Mouse (Mus musculus) lung, embryonic 15.5 days (tissue): ENCODE measurements around the gene Rxra. TPM values are rescaled to one million over a fixed set of nuclear protein-coding genes. Genes with fewer than 3 reads are reported as not detected.

ENCODE experiments used
- ATAC-seq: fragments of 200-750 bp; cut with Nextera tagmentation; 2 replicates; pipeline ENCODE4 v1.8.0; 2017; ENCODE audit warnings: moderate number of reproducible peaks, borderline replicate concordance; ENCODE audit not compliant: low FRiP score, low TSS enrichment; ENCODE audit errors: extremely low read depth
- H3K27ac ChIP-seq: fragments of 300-500 bp; sonication (generic); 2 replicates; pipeline ENCODE4 v1.5.1; 2015; ENCODE audit warnings: moderate library complexity, mild to moderate bottlenecking, inconsistent platforms
- H3K27me3 ChIP-seq: fragments of 300-500 bp; sonication (generic); 2 replicates; pipeline ENCODE4 v1.6.1; 2015; ENCODE audit warnings: inconsistent platforms
- H3K36me3 ChIP-seq: fragments of 300-500 bp; sonication (generic); 2 replicates; pipeline ENCODE4 v1.6.1; 2015; ENCODE audit warnings: inconsistent platforms
- H3K4me1 ChIP-seq: fragments of 300-500 bp; sonication (generic); 2 replicates; pipeline ENCODE4 v1.6.1; 2015; ENCODE audit warnings: inconsistent platforms
- H3K4me2 ChIP-seq: fragments of 300-500 bp; sonication (generic); 2 replicates; pipeline ENCODE4 v1.6.1; 2015; ENCODE audit warnings: inconsistent platforms, mild to moderate bottlenecking, moderate library complexity
- H3K4me3 ChIP-seq: fragments of 300-500 bp; sonication (generic); 2 replicates; pipeline ENCODE4 v1.5.1; 2015; ENCODE audit warnings: mild to moderate bottlenecking, inconsistent platforms
- H3K9ac ChIP-seq: fragments of 300-500 bp; sonication (generic); 2 replicates; pipeline ENCODE4 v1.6.1; 2015; ENCODE audit warnings: inconsistent platforms
- H3K9me3 ChIP-seq: fragments of 300-500 bp; sonication (generic); 2 replicates; pipeline ENCODE4 v1.6.1; 2016; ENCODE audit warnings: inconsistent platforms
- WGBS: fragments of 180-500 bp; shearing (Covaris S2); methylation state at CpG from one replicate; pipeline ENCODE4 v1.1.7; 2015; 5-methylcytosine and 5-hydroxymethylcytosine counted together
- polyA plus RNA-seq: library from polyadenylated mRNA; unstranded; fragments of >200 nt; fragmentation: Nextera tagmentation; extraction: Ambion mirVana; gene quantifications from 2 replicates; pipeline ENCODE4 v1.2.1, GENCODE M21; 2015

The Rxra gene
- polyA plus RNA-seq, 1 experiment from 2014 or later = 13.5 TPM

DNA sequence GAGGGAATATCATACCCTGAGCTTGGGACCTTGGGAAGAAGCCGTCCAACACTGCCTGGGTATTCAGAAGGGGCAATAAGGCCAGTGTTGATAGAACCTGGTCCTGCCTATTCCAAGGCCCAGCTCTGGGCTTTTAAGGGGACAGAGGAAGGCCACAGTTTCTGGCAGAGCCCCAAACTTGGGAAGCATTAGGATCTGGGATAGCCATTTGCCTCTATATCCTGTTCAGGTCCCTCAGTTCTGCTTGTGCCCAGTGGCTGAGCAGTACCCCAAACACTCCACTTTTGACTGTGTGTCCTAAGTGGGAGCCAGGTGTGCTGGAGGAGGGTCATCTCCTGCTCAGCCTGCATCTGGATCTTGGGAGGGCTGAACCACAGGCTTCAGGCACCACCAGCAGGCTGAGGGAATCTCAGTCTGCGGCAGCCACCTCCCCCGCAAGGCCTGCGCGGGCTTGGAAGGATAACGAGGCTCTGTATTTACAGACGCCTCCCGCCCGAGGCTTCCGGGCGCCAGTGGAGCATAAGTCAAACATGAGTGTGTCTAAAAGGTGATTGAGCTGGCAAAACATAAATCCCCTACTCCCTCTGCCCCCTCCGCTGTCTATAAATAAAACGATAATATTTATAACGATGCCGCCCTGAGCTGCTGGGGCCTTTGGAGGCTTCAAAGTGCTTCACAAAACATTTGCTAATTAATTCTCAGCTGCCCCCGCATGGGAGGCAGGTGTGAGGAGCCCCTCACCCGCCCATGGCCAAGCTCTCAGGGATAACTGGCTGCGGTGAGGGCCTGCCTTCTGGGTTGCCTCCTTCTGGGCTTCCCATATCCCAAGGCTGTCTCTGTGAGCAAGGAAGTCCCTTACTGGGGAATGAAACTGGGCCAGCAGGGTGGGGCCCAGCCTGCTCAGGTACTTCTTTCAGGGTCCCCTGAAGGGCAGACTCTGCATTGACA, 69.7 kb downstream of the Rxra start:
- H3K9me3 ChIP-seq = no peaks in the 10 kb centered on the region
- H3K36me3 ChIP-seq = peaks cover 37% of the 10 kb centered on the region
- peaks cover 58% of the 10 kb centered on the region for H3K4me1 ChIP-seq
- no peaks in the 10 kb centered on the region for H3K27me3 ChIP-seq
- WGBS = 9% methylated on average over 18 of the region's 18 CpGs
- H3K9ac ChIP-seq = no peak overlapping the region
- 0 out of 2 replicates have a peak overlapping the region, but pooled peaks have one; percentile 3 for H3K4me2 ChIP-seq
- H3K4me3 ChIP-seq = no peak overlapping the region
- H3K27ac ChIP-seq = peak overlapping the region; percentile 91
- ATAC-seq = peak; percentile 33; the same call in 1 of the 2 replicates

DNA sequence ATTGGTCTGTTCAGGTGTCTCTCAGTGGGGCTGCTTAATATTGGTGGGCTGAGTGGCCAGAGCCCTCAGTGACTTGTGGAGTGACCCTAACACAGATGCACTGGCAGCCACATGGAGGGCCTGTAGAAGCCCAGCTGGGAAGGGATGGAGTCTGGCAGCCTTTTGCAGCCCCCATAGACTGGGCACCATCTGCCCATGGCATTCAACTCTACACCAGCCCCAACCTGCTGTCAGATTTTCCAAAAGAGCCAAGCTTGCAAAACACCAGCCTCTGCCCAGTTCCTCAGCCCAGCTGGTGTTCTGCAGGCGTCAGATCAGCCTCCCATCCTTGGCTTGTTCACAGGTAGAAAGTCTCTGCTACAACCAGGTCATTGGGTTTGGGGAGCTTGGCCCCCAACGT, 70.6 kb downstream of the Rxra start:
- Histone ChIP-seq H3K9ac (no peak overlapping the region), H3K36me3 (peaks cover 29% of the 10 kb centered on the region), H3K9me3 (no peaks in the 10 kb centered on the region), H3K4me1 (peaks cover 67% of the 10 kb centered on the region), H3K27me3 (no peaks in the 10 kb centered on the region), H3K4me2 (no peak overlapping the region), H3K27ac (peak overlapping the region; percentile 91; the same call in 1 of the 2 replicates), H3K4me3 (no peak overlapping the region)
- WGBS = 79% methylated on average over 2 of the region's 2 CpGs
- no peak for ATAC-seq

DNA sequence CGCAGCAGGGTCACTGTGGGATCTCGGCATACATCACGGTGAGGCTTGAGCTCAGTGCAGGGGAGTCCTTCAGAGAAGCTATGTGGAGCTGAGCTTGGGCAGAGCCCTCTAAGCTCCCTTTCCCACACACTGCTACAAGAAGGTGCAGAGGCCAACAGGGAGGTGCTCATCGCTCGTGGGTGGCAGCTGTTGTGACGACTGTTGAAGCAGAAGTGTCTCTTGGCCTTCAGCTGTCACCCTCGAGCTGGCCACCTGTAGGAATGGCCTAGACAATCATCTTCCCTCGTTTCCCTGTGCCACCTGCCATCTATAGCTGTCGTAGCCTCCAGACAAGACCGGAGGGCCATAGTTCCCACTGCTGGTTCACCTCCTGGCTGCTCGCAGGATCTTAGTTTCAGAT, 72.7 kb downstream of the Rxra start:
- H3K36me3 ChIP-seq = peaks cover 37% of the 10 kb centered on the region
- no peak for ATAC-seq
- WGBS = 75% methylated on average over 11 of the region's 11 CpGs

DNA sequence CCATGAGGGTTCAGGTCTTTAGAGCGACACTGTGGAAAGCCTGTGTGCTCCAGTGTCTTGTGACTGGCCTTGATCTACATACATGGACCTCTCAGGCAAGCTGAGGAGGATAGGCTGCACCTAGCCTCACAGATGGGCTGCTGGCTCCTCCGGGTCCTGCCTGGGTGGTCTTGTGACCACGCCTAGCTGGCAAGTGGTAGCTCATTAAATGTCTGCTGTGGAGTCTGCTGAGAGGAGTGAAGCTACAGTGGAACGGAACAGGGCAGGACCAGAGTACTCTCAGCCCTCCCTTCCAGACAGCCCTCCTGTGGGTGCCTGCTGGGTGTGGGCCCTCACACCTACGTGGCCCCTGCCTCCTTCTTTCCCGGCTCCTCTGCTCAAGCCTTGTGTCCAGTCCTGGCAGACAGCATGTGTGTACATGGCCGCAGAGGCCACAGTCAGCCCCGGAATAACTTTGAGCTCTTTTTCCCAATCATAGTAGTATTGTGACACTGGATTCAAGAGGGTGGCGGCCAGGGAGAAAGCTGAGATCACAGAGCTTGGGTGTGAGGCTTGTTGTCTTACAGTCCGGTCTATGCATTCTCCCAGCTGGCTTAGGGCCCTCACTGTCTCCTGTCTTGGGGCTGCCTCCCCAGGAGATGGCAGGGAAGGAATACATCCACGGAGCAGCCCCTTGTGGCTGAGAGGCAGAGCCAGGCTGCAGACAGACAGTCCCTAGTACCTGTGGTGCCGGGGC, 74.3 kb downstream of the Rxra start:
- Histone ChIP-seq H3K4me1 (peaks cover 44% of the 10 kb centered on the region), H3K4me3 (no peak overlapping the region), H3K9me3 (no peaks in the 10 kb centered on the region), H3K4me2 (no peak overlapping the region), H3K27ac (peak overlapping the region; percentile 81), H3K36me3 (peaks cover 40% of the 10 kb centered on the region), H3K9ac (no peak overlapping the region), H3K27me3 (no peaks in the 10 kb centered on the region)
- peak; percentile 32; the same call in 1 of the 2 replicates for ATAC-seq
- WGBS = 42% methylated on average over 12 of the region's 12 CpGs

More for the DNA sequence above, 72.7 kb downstream of the Rxra start:
- Histone ChIP-seq H3K4me3 (no peak overlapping the region), H3K4me1 (peaks cover 60% of the 10 kb centered on the region), H3K4me2 (no peak overlapping the region), H3K27ac (no peak overlapping the region), H3K27me3 (no peaks in the 10 kb centered on the region), H3K9me3 (no peaks in the 10 kb centered on the region), H3K9ac (no peak overlapping the region)

DNA sequence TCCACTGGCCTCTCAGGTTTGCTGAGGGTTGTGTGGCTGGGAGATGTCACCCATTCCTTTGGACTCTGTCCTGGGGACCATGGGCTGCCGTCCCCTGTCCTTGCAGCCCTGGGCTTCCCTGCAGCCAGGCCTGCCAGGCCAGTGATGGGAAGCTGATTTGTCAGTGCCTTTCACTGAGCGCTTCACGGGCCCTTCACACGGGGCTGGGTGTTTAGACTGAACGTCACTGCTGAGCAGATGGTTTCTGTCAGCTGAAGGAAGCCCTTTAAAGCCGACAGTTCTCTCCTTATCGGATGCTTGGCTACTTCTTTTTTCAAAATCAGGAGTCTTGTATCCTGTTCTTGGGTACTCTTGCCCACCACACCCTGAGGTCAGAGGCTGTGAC, 74.9 kb downstream of the Rxra start:
- ATAC-seq = peak; percentile 49; the same call in 1 of the 2 replicates
- H3K36me3 ChIP-seq = peaks cover 46% of the 10 kb centered on the region
- WGBS = 42% methylated on average over 7 of the region's 7 CpGs

DNA sequence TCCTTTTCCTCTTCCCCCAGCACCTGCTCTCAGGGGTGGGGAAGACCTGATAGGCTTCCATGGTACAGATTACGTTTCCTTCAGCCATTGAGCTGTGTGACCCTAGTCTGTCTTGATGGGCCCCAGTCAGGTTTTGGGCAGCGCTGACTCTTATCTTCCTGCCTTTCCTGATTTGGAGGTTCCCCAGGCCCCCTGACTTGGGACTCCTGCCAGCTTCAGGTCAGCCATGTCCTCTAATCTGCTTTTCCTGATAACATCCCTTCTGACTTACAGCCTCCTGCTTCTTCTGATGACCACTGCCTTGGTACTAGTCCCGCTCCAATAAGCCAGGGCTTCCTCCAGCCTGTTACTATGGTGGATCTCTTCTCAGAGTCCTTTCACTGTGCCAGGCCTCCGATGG, 75.6 kb downstream of the Rxra start:
- no peak for ATAC-seq
- H3K27ac ChIP-seq = no peak overlapping the region; the same call in 1 of the 2 replicates
- H3K4me2 ChIP-seq = no peak overlapping the region
- no peak overlapping the region for H3K9ac ChIP-seq
- peaks cover 41% of the 10 kb centered on the region for H3K4me1 ChIP-seq
- H3K27me3 ChIP-seq = no peaks in the 10 kb centered on the region
- H3K36me3 ChIP-seq = peaks cover 49% of the 10 kb centered on the region
- H3K9me3 ChIP-seq = no peaks in the 10 kb centered on the region
- no peak overlapping the region for H3K4me3 ChIP-seq
- WGBS = 82% methylated on average over 4 of the region's 4 CpGs

More for the DNA sequence above, 74.9 kb downstream of the Rxra start:
- peak overlapping the region; percentile 81 for H3K27ac ChIP-seq
- no peak overlapping the region for H3K9ac ChIP-seq
- H3K4me3 ChIP-seq = no peak overlapping the region
- H3K27me3 ChIP-seq = no peaks in the 10 kb centered on the region
- H3K9me3 ChIP-seq = no peaks in the 10 kb centered on the region
- peaks cover 42% of the 10 kb centered on the region for H3K4me1 ChIP-seq
- no peak overlapping the region for H3K4me2 ChIP-seq

DNA sequence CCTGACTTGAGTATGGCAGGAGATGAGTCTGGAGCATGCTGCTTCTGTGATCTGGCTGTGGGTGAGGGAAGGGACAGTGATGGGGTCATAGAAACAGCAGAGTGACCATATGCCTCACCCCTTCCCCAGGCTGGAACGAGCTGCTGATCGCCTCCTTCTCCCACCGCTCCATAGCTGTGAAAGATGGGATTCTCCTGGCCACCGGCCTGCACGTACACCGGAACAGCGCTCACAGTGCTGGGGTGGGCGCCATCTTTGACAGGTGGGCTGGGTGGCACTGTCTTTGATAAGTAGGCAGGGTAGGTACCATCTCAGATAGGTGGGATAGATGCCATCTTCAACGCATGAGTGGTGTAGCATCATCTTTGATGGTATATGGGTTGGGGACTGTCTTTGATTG, 77.9 kb downstream of the Rxra start:
- H3K9ac ChIP-seq = no peak overlapping the region
- no peak overlapping the region for H3K4me3 ChIP-seq
- WGBS = 90% methylated on average over 9 of the region's 9 CpGs

DNA sequence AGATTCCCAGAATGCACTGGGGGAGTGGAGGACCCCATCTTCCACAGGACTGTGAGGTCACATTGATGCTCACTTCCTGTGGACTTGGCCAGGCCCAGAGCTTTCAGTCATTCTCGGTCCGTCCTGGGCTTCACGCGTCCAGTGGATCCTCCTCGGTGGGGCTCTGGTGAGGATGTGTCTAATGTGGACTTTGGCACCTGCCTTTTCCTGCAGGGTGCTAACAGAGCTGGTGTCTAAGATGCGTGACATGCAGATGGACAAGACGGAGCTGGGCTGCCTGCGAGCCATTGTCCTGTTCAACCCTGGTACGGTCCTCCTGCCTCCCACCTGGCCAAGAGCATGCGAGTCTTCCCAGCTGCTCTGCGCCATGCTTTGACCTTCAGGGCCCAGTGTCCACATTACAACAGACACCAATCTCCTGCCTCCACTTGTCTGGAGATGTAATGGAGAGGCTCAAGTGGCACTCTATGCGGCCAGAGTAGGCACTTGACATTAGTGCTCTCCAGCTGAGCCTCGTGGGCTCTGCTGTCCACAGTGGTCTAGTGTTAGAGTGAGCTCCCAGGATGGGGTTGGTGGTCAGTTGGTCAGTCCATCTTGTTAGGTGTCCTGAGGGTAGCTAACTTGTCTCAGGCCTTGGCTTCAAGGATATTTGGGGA, 79.9 kb downstream of the Rxra start:
- WGBS = 74% methylated on average over 13 of the region's 13 CpGs
- H3K9ac ChIP-seq = no peak overlapping the region
- H3K4me1 ChIP-seq = peaks cover 48% of the 10 kb centered on the region
- H3K4me3 ChIP-seq = no peak overlapping the region
- ATAC-seq = no peak
- H3K27ac ChIP-seq = peak overlapping the region; percentile 15; the same call in 1 of the 2 replicates
- H3K36me3 ChIP-seq = peaks cover 46% of the 10 kb centered on the region
- H3K27me3 ChIP-seq = no peaks in the 10 kb centered on the region
- no peaks in the 10 kb centered on the region for H3K9me3 ChIP-seq
- H3K4me2 ChIP-seq = no peak overlapping the region

More for the DNA sequence above, 77.9 kb downstream of the Rxra start:
- Histone ChIP-seq H3K36me3 (peaks cover 37% of the 10 kb centered on the region), H3K4me2 (no peak overlapping the region), H3K9me3 (no peaks in the 10 kb centered on the region), H3K27ac (no peak overlapping the region), H3K4me1 (peaks cover 57% of the 10 kb centered on the region), H3K27me3 (no peaks in the 10 kb centered on the region)
- no peak for ATAC-seq

DNA sequence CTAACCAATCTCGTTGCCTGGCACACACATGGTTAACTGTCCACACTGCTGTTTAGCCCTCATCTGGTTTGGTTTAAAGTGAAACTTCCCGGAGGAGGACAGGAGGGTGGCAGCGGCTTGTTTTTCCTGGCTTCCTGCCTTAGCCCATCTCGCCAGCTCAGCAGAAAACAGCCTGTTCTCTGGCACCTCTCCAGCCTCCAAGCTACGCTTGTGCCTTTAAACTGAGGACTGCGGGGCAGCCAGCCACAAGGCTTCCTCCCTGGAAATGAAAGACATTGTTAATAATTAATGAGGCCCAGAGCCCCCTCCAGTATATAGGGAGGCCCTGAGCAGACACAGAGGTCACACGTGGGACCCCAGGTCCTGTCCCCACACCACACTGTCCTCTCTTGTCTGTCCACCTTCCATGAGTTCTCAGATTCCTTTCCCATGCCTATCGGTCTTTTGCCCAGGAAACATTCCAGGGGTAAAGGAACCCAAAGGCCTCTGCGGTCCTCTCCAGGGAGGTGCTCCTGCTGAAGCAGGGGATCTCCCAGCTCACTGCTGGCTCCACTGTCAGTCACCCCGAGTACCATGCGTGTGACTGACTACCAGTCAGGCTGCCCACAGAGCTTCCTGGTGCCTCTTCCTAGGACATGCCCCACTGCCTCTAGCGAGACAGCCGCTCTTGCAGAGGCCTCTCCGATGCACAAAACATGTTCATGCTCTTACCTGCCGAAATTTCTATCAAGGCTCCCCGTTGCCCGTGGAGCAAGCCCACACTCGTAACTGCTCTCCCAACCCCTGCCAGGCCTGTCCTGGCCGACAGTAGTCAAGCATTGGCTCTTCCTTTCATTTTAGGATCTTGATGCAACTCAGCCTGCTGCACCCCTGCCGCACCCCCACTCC, 82.4 kb downstream of the Rxra start:
- Histone ChIP-seq H3K4me1 (peaks cover 52% of the 10 kb centered on the region), H3K27me3 (no peaks in the 10 kb centered on the region), H3K27ac (peak overlapping the region; percentile 95), H3K9me3 (no peaks in the 10 kb centered on the region), H3K9ac (no peak overlapping the region), H3K4me3 (no peak overlapping the region), H3K36me3 (peaks cover 30% of the 10 kb centered on the region), H3K4me2 (peak overlapping the region; percentile 23; the same call in 1 of the 2 replicates)
- peak; percentile 85 for ATAC-seq
- 36% methylated on average over 20 of the region's 20 CpGs for WGBS

DNA sequence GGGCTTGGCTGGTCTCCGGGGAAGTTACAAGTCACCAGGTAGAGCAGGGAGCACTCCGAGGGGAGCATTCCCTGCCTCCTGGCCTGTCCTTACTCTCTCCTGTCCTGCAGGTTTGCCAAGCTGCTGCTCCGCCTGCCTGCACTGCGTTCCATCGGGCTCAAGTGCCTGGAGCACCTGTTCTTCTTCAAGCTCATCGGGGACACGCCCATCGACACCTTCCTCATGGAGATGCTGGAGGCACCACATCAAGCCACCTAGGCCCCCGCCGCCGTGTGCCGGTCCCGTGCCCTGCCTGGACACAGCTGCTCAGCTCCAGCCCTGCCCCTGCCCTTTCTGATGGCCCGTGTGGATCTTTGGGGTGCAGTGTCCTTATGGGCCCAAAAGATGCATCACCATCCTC, 83.2 kb downstream of the Rxra start:
- Histone ChIP-seq H3K9ac (no peak overlapping the region), H3K4me1 (peaks cover 56% of the 10 kb centered on the region), H3K27me3 (no peaks in the 10 kb centered on the region), H3K4me3 (no peak overlapping the region), H3K36me3 (peaks cover 24% of the 10 kb centered on the region), H3K9me3 (no peaks in the 10 kb centered on the region), H3K27ac (peak overlapping the region; percentile 95), H3K4me2 (no peak overlapping the region)
- ATAC-seq = no peak
- 80% methylated on average over 14 of the region's 14 CpGs for WGBS
